Mouse (Mus musculus): ENCODE measurements around the gene Gm27027. TPM values are rescaled to one million over a fixed set of nuclear protein-coding genes. Genes with fewer than 3 reads are reported as not detected.

The Gm27027 gene
- polyA plus RNA-seq, 1 experiment from 2014 or later, result not detected

DNA sequence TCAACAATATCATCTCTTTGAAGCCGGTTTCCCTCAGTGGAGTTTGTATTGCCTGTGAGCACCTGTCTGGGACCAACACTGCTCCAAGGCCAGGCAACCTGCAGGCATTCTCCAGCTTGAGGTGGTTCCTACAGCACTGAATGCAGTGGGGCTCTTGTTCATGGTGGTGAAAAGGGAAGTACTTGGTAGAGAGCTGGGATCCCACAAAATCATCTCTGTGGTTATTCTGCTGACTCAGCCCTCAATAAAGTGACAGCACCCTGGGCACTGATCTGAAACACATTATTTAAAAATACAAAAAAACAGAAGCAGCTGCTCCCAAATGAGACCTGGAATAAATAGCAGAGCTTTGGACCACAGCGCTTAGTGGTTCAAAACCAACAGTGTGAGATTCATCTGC lies 7.7 kb downstream of the Gm27027 start:
- Histone ChIP-seq H3K4me3 (ENCODE audit: low read depth, low read length) (no peak overlapping the region), H3K9ac (ENCODE audit: low read length) (no peak overlapping the region), H3K27me3 (replicated peaks; ENCODE audit: control insufficient read depth, insufficient read depth, low read length) (no peaks in the 10 kb centered on the region), H3K4me1 (replicated peaks; ENCODE audit: control insufficient read depth, insufficient read depth, low read length) (no peaks in the 10 kb centered on the region; the same call in 1 of the 2 replicates), H3K4me2 (ENCODE audit: low read length) (no peak overlapping the region), H3K36me3 (ENCODE audit: control insufficient read depth, insufficient read depth, low read length) (peaks cover 56% of the 10 kb centered on the region), H3K27ac (ENCODE audit: low read depth) (no peak overlapping the region), H3K9me3 (ENCODE audit: control insufficient read depth, low read length) (no peaks in the 10 kb centered on the region)
- ATAC-seq (replicated peaks; ENCODE audit: low FRiP score, low TSS enrichment, low read depth) (no peak), DNase-seq (ENCODE audit: low spot score) (no peak)
- WGBS, result 89% methylated on average over 2 of the region's 2 CpGs

DNA sequence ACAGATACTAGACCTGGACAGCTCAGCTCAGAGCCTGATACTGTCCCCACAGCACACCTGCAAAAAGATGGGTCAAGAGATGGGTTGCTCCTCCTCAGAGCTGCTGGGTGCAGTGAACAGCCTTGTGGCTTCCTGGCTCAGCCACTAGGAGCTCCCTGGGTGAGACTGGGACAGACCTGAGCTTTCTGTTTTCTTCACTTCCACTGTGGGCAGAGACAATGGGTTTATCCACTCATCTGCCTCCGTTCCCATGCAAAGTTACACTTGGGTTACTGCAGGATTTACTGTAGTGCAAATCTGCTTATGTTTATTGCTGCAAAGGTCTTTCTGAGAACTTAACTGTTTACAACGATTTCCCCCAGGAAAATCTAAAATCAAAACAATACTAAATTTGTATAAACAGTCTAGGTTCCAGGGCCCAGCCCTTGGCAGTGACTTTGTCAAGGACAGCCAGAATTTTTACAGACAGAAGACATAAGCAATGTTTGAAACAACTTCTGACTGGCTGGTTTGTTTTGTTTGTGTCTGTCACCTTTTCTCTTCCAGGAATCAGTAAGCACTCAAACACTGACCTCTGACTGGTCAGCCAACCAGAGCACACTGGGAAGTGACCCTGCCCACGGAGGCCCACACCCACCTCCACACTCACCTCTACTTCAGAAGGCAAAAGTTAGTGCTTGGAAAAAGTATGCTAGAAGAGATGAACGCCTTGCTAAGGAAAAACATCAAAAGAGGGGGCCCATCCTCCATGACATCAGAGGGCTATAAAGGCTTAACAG lies 13.5 kb downstream of the Gm27027 start:
- ATAC-seq (replicated peaks; ENCODE audit: low FRiP score, low TSS enrichment, low read depth) (no peak), DNase-seq (ENCODE audit: low spot score) (no peak)
- peak overlapping the region; percentile 6 for H3K27ac ChIP-seq (ENCODE audit: low read depth)

DNA sequence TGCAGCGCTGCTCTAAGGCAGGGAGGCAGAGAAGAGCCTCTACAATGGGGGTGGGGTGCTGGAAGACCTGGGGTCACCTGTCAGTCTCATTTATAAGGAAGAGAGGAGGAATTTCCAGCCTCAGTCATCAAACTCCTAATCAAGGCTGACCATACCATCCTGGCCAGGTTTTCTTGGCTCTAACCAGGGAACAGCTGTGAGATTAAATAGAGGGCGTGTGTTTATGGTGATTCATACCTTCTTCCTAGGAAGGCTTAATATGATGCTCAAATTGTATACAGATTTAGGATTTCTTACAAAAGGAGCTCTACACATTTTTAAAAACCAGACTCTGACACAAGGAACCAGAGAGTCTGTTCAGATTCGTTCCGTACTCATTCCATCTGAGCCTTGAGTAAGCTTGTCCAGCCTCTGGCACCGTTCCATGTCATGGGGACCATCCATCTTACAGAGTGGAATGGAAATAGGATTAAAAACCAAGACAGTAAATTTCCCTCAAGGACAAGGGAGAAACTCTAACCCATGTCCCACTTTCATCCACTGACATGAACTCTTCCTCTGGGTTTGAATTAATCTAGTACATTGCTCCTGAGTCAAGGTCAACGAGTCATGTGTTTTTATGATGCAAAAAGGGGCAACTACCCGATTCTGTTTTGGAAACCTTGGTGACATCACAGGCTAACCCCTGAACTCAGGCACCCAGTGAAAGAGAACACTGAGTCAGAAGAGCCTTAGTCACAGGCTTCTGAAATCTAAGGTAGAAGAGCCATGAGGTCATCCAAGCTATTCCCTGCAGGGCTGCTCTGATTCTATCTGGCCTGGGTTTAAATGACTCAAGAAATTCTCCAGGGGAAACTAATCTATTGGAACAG lies 16.7 kb downstream of the Gm27027 start:
- Histone ChIP-seq H3K9ac (ENCODE audit: low read length) (no peak overlapping the region), H3K4me3 (ENCODE audit: low read depth, low read length) (no peak overlapping the region), H3K27ac (ENCODE audit: low read depth) (peak overlapping the region; percentile 51; the same call in 1 of the 2 replicates), H3K4me1 (replicated peaks; ENCODE audit: control insufficient read depth, insufficient read depth, low read length) (peaks cover 52% of the 10 kb centered on the region), H3K4me2 (ENCODE audit: low read length) (no peak overlapping the region), H3K27me3 (replicated peaks; ENCODE audit: control insufficient read depth, insufficient read depth, low read length) (no peaks in the 10 kb centered on the region), H3K9me3 (ENCODE audit: control insufficient read depth, low read length) (no peaks in the 10 kb centered on the region), H3K36me3 (ENCODE audit: control insufficient read depth, insufficient read depth, low read length) (peaks cover 32% of the 10 kb centered on the region)
- no peak for DNase-seq (ENCODE audit: low spot score)
- ATAC-seq (replicated peaks; ENCODE audit: low FRiP score, low TSS enrichment, low read depth), result no peak
- WGBS, result 51% methylated on average over 7 of the region's 7 CpGs

More for the DNA sequence above, 13.5 kb downstream of the Gm27027 start:
- Histone ChIP-seq H3K4me3 (ENCODE audit: low read depth, low read length) (no peak overlapping the region), H3K9me3 (ENCODE audit: control insufficient read depth, low read length) (no peaks in the 10 kb centered on the region), H3K4me2 (ENCODE audit: low read length) (no peak overlapping the region), H3K36me3 (ENCODE audit: control insufficient read depth, insufficient read depth, low read length) (peaks cover 47% of the 10 kb centered on the region), H3K4me1 (replicated peaks; ENCODE audit: control insufficient read depth, insufficient read depth, low read length) (peaks cover 31% of the 10 kb centered on the region), H3K27me3 (replicated peaks; ENCODE audit: control insufficient read depth, insufficient read depth, low read length) (no peaks in the 10 kb centered on the region), H3K9ac (ENCODE audit: low read length) (no peak overlapping the region)
- 49% methylated on average over 4 of the region's 4 CpGs for WGBS

DNA sequence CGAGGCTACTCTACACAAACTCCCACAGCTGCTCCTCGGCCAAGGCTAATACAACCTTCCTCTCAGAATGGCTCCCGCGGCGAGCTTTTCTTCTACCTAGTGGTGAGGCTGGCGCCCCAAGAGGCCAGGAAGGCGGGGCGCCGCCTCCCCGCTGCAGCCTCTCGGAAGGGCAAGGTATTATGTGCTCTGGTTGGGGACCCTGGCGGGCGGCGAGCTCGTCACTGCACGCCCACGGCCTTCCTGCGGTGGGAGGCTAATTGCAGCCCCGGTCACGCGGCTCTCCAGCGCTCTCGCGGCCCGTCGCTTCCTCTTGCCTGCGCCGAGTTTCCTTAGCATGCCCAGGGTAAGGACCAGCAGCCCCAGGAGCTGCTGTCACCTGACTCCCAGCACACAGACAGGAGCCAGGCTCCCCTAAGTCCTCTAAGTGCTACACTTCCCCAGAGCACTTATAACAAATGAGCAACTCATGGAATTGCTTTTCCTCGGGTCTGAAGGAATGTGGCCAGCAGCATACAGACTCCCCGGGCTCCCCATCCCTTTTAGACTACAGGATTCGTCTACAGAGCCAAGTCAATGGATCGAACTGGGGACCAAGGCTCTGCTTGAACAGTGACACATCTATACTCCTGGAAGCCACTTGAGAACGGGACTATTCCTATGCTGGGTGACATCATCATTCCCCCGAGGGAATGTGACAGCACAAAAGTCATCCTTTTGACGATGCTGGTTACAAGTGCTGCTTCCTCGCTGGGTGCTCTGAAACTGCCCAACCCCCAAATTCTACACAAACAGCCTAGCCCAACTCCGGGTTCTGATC lies 19.5 kb downstream of the Gm27027 start:
- WGBS, result 2% methylated on average over 35 of the region's 37 CpGs
- peak overlapping the region; percentile 75 for H3K4me2 ChIP-seq (ENCODE audit: low read length)

DNA sequence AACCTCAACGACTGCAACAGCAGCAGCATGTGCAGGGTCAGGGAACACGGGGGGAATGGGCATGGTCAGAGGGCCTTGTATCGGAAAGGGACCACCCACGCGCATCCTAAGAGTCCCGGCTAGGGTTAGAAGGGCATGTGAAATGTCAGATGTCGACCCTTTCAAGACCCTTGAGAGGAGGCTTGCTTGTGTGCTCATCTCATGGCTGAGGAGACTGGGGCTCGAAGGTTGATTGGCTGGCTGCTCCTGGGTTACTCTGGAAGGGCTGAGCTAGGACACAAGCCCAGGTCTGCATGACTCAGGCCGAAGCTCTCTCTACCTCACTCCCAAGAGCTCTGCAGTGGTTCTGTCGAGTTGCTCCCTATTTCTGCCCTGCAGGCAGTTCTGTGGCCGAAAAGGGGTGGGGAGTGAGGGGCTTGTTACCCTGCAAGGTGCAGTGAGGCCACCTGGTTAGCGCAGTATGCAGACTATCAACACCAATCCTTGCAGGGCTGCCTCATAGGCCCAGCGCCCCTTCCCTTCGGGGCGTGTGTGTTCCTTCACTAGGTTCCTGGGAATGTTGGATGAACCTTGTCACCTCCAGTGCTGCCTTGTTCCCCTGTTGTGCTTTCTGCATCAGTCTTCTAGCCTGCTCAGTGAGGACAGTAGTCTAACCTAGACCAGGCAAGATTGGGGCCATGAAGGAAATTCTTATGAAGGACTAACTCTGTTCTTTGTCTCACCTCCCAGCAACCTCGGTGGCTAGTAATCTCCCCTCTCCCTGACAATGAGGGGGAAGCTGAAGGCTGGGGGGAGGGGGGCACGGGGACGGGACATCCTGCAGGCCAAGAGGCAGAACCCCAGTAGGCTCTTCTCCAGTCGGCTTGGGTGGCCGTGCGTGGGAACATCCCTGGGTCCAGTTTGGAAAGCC lies 20.4 kb downstream of the Gm27027 start:
- 23% methylated on average over 21 of the region's 21 CpGs for WGBS
- ATAC-seq (replicated peaks; ENCODE audit: low FRiP score, low TSS enrichment, low read depth) (peak; percentile 16; the same call in 1 of the 2 replicates), DNase-seq (ENCODE audit: low spot score) (peak; percentile 61)
- peak overlapping the region; percentile 37 for H3K4me3 ChIP-seq (ENCODE audit: low read depth, low read length)
- H3K36me3 ChIP-seq (ENCODE audit: control insufficient read depth, insufficient read depth, low read length), result peaks cover 6% of the 10 kb centered on the region
- peaks cover 35% of the 10 kb centered on the region for H3K4me1 ChIP-seq (replicated peaks; ENCODE audit: control insufficient read depth, insufficient read depth, low read length)
- H3K9ac ChIP-seq (ENCODE audit: low read length), result peak overlapping the region; percentile 47
- no peaks in the 10 kb centered on the region for H3K9me3 ChIP-seq (ENCODE audit: control insufficient read depth, low read length)
- H3K27me3 ChIP-seq (replicated peaks; ENCODE audit: control insufficient read depth, insufficient read depth, low read length), result no peaks in the 10 kb centered on the region
- H3K27ac ChIP-seq (ENCODE audit: low read depth), result peak overlapping the region; percentile 75
- peak overlapping the region; percentile 75 for H3K4me2 ChIP-seq (ENCODE audit: low read length)

More for the DNA sequence above, 19.5 kb downstream of the Gm27027 start:
- Histone ChIP-seq H3K27me3 (replicated peaks; ENCODE audit: control insufficient read depth, insufficient read depth, low read length) (no peaks in the 10 kb centered on the region), H3K4me3 (ENCODE audit: low read depth, low read length) (peak overlapping the region; percentile 37), H3K9me3 (ENCODE audit: control insufficient read depth, low read length) (no peaks in the 10 kb centered on the region), H3K36me3 (ENCODE audit: control insufficient read depth, insufficient read depth, low read length) (peaks cover 14% of the 10 kb centered on the region), H3K4me1 (replicated peaks; ENCODE audit: control insufficient read depth, insufficient read depth, low read length) (peaks cover 44% of the 10 kb centered on the region), H3K9ac (ENCODE audit: low read length) (peak overlapping the region; percentile 47), H3K27ac (ENCODE audit: low read depth) (peak overlapping the region; percentile 75)
- peak; percentile 82 for DNase-seq (ENCODE audit: low spot score)
- peak; percentile 42 for ATAC-seq (replicated peaks; ENCODE audit: low FRiP score, low TSS enrichment, low read depth)

DNA sequence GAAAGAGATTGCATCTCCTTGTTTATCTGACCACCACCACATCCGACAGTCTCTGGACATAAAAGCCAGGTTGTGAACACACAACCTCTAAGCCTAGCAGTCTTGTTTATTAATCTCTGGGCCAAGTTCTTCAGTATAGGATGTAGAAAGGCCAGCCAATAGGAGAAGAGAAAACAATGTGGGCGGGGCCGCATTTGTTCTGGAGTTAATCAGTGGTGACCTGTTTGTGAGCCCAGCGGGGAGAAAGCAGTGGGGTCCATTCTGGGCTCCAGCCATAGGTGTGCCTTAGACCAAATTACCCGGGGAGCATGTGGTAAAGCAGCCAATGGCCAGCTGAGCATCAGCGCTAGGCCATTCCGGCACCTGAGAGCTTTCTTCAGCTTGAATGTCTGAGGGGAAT lies 21.1 kb downstream of the Gm27027 start:
- H3K4me1 ChIP-seq (replicated peaks; ENCODE audit: control insufficient read depth, insufficient read depth, low read length), result peaks cover 31% of the 10 kb centered on the region
- ATAC-seq (replicated peaks; ENCODE audit: low FRiP score, low TSS enrichment, low read depth) (no peak), DNase-seq (ENCODE audit: low spot score) (no peak)
- no peak overlapping the region for H3K9ac ChIP-seq (ENCODE audit: low read length)
- 45% methylated on average over 7 of the region's 7 CpGs for WGBS
- H3K9me3 ChIP-seq (ENCODE audit: control insufficient read depth, low read length), result no peaks in the 10 kb centered on the region
- H3K4me2 ChIP-seq (ENCODE audit: low read length), result no peak overlapping the region
- no peak overlapping the region for H3K4me3 ChIP-seq (ENCODE audit: low read depth, low read length)
- H3K27ac ChIP-seq (ENCODE audit: low read depth), result no peak overlapping the region
- no peaks in the 10 kb centered on the region for H3K36me3 ChIP-seq (ENCODE audit: control insufficient read depth, insufficient read depth, low read length)
- no peaks in the 10 kb centered on the region for H3K27me3 ChIP-seq (replicated peaks; ENCODE audit: control insufficient read depth, insufficient read depth, low read length)

DNA sequence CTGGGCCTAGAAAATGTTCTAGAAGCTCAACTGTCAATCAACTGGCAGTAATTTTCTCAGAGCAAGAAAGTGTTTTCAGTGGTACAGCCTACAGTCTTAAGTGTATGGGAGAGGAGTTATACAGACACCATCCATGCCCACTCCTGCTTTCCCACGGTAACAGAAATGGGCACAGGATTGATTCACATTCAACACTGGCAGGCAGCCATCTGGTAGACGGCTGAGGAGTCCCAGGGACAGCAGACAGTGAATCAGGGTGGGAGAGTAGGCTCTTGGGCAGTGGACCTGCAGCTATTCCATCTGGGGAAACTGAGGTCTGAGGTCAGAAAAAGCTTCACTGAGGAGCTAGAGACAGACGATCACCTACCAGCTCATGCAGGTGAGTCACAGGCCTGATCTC lies 24.5 kb downstream of the Gm27027 start:
- Histone ChIP-seq H3K4me1 (replicated peaks; ENCODE audit: control insufficient read depth, insufficient read depth, low read length) (peaks cover 12% of the 10 kb centered on the region), H3K4me3 (ENCODE audit: low read depth, low read length) (no peak overlapping the region), H3K4me2 (ENCODE audit: low read length) (no peak overlapping the region), H3K27me3 (replicated peaks; ENCODE audit: control insufficient read depth, insufficient read depth, low read length) (no peaks in the 10 kb centered on the region), H3K27ac (ENCODE audit: low read depth) (no peak overlapping the region), H3K9me3 (ENCODE audit: control insufficient read depth, low read length) (no peaks in the 10 kb centered on the region), H3K9ac (ENCODE audit: low read length) (no peak overlapping the region), H3K36me3 (ENCODE audit: control insufficient read depth, insufficient read depth, low read length) (no peaks in the 10 kb centered on the region)
- ATAC-seq (replicated peaks; ENCODE audit: low FRiP score, low TSS enrichment, low read depth) (no peak), DNase-seq (ENCODE audit: low spot score) (no peak)
- 73% methylated on average over 3 of the region's 3 CpGs for WGBS

Data from intestine, embryonic 14.5 days (tissue).